Mouse (Mus musculus) lung, postnatal 0 days (tissue): ENCODE data around the gene Tm4sf20.

Experiments
- CTCF ChIP-seq: IDR thresholded peaks from 2 replicates; pipeline ENCODE4 v1.5.1; 2016; ENCODE audit warnings: antibody characterized with exemption, mild to moderate bottlenecking
- EP300 ChIP-seq: IDR thresholded peaks from 2 replicates; pipeline ENCODE4 v1.6.1; 2016; ENCODE audit warnings: antibody characterized with exemption, mild to moderate bottlenecking, control low read depth

DNA sequence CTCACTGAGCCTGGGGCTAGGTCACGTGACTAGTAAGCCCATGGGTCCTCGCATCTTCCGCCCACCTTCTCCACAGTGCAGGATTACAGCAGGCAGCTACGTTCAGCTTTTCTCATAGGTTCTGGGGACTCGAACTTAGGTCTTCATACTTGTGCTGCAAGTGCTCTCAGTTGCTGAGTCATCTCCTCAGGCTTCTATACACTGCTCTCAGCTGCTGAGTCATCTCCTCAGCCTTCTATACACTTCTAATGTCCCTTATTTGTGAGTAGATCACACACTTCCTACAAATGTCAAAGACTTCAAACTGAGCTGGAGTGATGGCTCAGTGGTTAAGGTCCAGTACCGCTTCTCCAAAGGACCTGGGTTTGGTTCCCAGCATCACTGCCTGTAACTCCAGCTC, 24.0 kb upstream of the Tm4sf20 start:
- TF ChIP-seq EP300 (no peak), CTCF (no peak)
